Mouse (Mus musculus) spleen, postnatal 4 days (tissue): Measurements from ENCODE around the gene Fkbp5.

Source experiments
- DNase-seq, 2 experiments: peaks; one replicate each; pipeline ENCODE4 v3.0.0; 2022; ENCODE audit warnings: low spot score in 2 of 2

Gene Fkbp5

DNA sequence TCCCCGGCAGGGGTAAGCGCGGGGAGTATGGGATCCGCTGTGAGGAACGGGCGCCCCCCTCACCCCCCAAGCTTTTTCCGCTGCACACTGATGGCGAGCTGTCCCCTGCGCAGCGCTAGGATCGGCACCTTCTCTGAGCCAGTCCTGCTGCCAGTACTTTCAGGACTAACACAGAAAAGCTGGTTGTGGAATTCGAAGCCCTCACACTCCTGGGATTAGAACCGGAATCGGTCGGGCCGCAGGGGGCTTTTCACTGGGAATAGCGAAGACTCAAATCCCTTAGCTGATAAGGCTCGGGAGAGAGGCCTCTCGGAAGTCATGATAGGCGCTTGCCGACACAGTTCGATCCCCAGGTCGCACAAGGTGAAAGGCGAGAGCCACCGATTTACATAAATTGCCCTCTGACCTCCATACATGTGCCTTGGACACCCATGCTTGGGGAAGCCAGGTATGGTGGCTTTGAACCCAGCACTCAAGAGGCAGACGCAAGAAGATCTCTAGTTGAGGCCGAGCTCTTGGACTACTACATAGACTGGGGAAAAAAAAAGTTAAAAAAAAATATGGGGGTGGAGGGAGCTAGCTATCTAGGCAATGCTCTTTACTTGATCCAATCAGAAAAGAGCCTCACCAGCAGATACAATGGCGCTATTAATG is 6.2 kb upstream of the Fkbp5 start:
- DNase-seq, result no peak

DNA sequence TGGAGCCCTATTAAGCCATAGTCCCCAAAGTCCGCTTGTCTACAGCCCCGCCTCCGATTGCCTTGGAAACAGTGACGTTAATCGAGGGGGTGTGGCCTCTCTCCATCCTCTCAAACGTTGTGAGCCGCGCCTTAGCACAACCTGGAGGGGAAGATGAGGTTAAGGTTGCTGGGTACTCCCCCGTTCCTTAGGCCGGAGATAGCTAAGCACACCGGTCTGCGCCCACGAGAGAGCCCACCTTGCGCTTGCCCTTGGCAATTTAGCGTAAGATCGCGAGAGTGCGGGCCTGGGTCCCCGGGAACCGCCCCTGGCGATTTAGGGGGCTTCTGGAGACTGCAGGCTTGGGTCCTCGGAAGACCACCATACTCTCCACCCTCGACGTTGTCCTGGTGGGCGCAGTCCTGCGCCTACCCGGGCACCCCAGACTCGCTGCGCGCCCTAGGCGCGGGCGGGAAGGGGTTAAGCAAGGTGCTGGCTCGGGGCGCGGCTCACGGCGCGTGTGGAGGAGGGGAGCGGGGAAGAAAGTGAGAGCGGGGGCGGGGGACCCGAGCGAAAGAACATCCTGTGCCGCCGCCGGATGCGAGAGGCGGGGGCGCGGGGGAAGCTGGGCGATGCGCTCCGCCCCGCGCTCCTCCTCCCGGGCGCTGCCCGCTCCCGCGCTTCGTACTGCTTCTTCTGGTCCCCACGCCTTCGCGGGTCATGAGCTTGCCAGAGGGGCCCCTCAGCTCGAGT is 5.5 kb upstream of the Fkbp5 start:
- peak; percentile 83 to 91 for DNase-seq

DNA sequence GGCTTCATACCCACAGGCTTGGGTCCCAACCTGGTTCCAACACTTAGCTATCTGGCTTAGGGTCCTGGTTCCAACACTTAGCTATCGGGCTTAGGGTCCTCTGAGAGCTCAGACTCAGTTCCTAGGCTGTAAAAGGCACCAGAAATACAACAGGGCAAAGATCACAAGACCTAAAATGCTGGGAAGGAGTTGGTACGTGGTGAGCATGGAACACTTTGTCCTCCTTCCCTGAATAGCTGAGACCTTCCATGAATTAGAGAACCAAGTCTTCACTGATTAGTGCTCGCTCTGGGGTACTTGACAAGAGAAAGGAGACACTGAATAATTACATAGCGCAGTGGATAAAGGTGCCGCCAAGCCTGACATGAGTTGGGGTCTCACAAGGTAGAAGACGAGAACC is 4.6 kb upstream of the Fkbp5 start:
- no peak for DNase-seq

DNA sequence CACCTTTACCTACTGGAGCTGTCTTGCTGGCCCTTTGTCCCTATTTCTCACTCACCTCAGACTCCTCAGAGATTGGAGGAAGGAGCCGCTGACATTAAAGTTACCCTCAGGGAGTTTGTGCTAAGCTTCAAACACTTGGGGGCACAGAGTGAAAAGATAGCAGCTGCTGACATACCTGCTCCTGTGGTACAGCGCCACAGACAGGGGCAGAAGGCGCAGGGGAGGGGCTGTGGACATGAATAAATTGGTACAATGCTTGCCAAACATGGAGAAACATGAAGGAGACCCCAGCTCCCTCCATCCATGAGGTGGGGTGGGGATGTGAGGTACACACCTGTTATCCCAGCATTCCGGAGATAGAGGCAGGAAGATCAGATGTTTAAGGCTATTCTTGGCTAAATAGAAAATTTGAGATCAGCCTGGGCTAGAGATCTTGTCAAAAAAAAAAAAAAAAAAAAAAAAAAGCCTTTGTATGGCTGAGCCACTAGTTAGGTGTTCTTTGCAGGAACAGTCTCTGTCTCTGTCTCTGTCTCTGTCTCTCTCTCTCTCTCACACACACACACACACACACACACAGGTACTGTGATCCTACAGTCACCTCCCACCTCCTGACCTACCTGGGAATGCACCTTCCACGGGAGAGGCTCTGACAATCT is 3.9 kb upstream of the Fkbp5 start:
- no peak for DNase-seq

DNA sequence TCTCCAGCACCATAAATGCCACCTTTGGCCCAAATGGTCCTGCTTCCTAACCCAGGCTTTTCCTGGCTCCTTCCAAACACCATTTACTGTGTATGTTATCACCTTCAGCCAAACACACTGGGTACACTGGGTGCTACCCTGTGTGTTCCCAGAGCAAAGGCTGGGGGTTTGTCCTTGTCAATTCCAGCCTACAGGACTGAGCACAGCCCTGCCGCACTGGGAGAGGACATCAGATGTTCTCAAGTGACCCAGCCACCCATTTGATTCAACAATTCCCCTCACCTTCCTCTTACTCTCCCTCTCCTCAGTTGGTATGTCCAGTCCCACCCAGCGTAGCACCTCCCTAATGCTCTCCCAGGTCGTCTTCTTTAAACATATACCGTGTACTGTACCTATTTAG is 3.2 kb upstream of the Fkbp5 start:
- DNase-seq, result no peak

DNA sequence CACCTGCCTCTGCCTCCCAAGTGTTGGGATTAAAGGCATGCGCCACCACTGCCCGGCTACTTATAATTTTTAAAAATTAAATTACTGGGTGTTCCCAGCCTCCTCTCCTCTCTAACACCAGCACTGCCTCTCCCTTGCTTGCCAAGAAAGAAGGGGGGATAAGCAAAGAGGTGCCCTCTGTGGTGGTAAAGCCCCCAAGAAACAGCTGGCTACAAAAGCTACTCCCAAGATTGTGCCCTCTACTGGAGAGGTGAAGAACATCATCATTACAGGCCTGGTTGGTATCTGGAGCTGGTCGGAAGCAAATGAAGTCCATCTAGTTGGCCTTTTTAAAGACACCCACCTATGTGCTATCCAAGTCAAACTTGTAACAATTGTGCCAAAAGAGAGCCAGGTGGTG is 2.5 kb upstream of the Fkbp5 start:
- DNase-seq, result no peak

DNA sequence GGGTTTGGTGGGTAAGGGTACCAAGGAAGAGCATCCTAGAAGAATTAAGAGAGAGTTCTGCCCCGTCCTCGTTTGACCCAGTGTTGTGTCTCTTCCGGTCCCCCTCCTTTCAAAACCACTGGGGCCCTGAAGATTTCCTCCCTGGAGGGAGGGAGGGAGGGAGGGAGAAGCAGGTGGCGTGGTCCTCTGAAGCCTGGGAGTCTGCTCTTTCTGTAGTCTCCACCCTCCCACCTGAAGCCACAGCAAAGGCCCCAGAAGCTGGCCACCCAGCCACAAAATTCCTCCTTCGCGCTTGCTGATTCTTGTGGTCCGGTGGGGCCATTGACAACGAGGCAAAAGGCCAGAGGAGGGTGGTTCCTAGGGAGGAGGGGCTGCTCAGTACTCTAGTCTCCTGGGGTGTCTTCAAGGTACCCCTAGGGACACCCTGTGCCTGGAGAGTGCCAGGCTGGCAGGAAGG is 1.3 kb upstream of the Fkbp5 start:
- DNase-seq, result no peak

DNA sequence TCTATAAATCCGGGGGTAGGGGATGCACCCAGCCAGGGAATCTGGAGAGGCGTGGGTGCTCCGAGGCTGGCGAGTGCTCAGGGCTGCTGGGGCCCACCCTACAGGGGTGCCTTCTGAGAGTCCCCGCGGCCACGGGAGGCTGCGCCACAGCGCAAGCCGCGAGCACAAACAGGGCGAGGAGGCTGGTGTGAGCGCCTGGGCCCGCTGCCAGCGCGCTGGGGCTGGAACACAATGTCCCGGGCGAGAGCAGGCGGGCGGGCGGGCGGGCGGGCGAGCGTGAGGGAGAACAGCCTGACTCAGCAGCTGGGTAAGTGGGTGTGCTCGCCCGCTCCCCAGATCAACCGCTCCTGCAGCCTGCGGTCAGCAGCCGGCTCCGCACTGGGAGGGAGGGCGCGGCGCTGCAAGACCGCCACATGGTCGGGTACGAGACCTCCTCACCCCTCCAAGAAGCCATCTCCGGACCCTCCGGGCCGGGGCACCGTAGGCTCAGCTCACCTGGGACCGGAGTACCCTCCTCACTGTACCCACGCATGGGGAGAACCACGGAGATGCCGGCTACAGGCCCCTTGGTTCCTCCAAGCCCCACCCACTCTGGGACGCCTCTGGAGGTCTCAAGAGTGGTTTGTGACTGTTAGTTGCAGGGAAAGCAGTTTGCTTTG is 758 bp upstream of the Fkbp5 start:
- DNase-seq, result peak; percentile 64 to 80

DNA sequence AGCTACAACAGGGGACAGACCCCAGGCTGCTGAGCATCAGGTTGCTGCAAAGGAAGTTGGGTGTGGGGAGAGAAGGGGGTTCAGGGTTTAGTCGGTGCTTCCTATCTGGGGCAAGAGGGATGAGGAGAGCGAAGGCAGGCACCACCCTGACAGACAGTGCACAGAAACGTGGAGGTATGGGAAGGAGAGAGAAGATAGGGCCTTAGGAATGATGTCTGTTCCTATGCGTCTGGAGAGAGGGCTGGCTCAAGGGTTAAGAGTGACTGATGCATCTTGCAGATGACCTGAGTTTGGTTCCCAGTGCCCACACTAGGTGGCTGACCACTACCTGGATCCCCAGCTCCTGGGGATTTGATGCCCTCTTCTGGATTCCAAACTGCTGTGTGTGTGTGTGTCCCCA is 446 bp downstream of the Fkbp5 start:
- DNase-seq, result no peak

DNA sequence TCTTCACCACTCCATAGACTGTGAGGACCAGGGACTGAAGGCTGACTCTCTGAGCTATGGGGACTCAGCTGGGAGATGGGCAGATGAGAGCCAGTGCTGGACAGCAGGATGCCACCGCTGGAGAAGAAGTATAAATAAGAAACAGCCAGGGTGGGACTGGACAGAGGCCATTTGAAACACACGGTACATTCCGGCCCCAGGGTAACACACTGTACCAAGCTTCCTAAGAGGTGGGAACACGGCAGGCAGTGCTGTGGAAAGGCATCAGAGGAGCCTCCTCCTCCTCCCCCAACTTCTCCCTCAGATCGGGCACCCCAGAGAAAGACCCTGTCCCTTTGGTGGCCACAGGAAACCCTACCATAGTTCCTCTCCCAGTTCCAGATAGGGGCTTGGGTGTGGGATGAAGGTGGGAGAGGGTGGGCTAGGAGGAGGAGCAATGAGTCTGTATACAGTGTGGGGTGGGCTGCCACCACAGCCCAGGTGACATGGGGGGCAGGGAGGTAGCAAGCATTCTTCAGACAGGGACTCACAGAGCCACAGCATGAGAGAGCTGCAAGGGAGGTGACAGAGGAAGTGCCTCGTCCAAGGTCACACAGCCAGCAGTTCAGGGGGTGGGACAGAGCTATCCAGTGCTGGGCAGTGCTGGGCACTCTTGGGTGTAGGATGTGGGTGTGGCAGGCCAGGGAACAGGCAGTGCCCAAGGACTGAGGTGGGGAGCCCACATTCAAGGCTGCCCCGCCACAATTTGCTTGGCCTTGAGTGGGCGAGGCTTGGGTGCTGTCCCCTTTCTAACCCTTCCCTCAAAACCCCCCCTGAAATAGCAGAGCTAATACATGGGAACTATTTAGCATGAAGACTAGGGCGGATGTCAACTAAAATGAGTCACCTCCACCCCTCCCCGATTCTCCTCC is 1.6 kb downstream of the Fkbp5 start:
- peak in 1 of 2 experiments; percentile 32 for DNase-seq

DNA sequence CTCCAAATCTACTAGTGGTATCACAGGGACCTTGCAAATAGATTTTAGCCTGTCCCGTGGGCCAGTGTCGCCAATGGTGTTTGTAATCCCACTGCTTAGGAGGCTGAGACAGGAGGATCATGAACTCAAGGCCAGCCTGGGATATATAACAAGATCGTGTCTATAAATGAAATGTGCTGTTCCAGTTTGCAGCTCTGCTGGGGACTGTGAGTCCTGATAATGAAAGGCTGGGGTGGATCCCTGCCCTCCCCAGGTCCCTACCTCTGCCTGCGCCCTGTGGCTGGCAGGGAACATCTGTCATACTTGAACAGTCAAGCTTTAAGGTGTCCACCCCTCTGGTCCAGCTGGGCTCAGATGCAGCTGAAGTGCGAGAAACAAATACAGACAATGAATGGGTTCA is 2.8 kb downstream of the Fkbp5 start:
- DNase-seq, result no peak

DNA sequence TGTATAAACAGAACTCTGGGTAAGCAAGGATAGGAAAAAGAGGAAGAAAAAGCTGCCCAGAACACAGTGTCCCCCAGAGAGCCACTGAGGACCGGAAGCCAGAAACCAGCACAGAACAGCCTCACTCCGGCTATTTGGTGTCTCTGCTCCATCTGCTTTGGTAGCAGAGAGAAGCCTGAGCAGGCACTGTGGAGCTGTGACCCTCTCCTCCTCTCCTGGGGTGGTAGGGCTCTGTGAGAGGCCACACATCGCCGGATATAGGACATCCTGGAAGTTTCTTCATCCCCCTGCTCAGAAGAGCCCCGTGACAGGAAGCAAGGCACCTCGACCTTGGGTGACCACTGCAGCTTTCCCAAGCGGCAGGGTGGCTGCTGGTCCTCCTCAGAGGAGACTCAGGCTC is 3.5 kb downstream of the Fkbp5 start:
- DNase-seq, result peak in 1 of 2 experiments; percentile 27

DNA sequence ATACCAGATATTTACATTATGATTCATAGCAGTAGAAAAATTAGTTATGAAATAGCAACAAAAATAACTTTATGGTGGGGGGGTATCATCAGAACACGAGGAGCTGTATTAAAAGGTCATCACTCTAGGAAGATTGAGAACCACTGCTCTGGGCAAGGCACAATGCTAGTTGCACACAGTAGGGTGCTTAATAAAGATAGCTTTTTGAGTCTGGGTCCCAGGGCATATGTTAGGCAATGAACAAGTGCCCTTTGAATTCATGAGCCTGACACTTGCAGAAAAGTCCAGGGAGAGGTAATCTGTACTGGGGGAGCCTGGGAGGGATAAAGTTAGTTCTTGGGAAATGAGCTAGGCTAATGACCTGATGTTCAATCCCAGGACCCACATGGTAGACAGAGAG is 4.0 kb downstream of the Fkbp5 start:
- DNase-seq, result no peak

DNA sequence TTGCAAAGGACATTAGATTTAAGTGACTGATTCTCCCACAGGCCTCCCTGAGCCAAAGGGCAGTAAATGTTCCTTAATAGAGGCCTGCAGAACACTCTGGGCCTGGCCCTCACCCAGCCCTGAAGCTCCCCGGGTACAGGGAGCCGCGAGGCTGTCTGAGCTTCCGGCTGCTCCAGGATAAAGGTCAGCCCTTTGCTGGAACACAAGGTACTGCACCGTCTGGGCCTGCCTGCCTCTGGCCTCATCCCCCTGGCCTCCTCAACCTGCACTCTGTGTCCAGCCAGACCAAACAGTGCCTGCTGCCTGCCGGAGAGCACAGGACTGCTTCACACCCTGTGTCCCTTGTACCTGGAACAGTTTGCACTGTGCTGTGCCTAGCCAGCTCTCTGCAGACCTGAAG is 4.6 kb downstream of the Fkbp5 start:
- DNase-seq, result no peak

DNA sequence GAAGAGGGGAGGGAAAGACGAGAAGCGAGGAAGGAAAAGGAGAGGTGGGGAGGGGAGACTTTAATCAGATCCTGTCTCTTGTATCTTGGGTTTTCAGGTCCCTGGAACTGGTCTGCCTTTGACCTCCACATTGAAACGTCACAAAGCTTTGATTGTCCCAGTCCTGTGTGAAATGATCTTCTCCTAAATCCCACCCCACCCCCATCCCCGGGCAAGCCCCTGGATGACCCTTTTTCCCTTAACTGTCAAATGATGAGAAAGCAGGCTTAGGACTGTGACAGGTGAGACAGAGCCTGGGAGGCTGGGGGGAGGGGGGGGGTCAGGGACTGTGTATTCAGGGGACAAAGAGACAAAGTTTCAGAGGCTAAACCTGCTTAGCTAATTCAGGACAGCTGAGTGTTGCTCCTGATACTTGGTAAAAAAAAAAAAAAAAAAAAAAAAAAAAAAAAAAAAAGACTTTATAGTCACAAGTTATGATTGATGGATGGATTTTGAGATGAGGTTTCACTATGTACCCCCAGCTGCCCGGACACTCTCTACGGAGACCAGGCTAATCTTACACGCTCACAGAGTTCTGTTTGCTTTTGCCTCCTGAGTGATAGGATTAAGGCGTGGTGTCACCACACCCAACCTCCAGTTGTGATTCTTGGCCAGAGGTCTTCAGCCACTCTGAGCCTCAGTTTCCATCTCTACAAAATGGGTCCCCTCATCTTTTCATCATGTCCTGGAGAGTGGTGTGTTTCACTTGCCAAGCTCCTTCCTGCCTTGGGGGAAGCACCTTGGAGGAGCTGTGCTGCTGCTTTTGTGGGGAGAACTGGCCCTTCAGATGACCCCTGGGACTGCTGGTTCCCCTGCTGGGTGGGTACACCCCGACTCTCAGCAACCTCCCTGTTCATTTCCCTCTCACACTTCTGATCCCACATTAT is 5.4 kb downstream of the Fkbp5 start:
- DNase-seq, result no peak

DNA sequence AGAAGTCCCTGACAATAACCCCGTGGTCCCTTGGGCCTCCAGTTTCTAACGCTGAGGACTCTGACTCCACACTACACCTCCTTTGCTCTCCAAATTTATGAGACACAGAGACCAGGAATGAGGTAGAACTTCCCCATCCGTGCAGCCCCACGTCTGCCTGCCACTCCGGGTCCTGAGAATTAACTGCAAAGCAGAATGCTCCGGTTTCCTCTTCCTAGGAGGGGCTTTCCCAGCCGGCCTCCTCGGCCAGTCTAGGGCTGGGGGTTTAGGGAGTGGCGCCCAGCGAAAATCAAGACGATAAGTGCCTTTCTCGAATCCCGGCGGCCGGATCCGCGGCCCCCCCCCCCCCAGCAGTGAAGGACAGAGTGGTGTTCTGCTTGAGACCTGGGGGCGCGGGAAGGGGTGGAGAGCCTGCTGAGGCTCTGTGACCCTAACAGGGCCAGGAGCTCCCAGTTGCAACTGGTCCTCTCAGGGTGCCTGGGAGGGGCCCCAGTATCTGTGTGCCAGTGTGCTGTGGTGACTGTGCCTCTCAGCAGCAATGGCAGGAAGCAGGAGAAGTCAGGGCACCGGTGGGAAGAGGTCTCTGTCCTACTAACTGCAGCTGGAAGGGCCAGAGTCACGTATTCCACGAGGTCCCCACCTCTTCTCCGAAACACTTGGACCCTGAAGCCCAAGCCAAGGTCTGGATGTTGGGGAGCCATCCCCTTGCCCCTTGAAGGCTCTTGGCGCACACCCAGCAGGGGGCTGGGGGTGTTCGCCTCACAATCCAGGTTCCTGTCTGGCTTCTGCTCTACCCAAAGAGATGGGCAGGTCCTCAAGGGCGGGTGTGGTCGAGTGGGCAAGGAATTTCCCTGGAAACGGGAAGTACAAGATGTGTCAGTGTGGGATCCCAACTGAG is 6.6 kb downstream of the Fkbp5 start:
- DNase-seq, result no peak

DNA sequence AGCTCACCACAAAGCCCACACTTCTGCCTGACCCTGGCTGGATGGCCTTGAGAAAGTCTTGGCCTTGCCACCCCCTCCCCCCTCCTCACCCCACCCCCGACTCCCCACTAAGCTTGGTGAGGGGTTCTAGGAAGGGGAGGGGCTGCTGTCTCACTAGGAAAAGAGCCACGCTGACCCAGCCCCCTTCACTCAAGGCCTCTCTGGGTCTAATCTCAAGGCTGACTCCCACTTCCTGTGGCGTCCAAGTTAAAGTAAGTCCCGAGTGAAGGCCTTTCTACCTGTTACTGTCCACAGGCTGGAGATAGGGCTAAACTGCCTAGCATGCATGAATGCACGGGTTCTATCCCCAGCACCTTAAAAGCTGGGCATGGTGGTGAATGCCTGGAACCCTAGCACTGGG is 9.8 kb downstream of the Fkbp5 start:
- DNase-seq, result no peak

DNA sequence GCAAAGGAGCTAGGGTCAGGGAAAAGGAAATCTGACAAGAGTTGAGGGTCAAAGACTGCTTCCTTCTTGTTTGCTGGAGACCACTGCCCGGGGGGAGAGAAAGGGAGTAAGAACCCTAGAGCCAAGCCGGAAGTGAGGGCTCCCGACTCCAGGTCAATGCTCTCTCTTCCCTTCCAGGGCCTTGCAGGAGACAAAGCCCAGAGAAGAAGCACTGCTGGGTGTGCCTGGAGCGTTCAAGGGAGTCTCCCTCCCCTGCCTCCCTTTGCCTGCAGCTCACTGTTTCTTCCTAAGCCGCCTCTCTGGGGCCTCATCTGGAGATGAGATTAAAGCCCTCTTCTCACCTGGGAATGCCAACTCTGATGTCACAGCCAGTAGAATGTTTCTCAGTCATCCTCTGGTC is 10.4 kb downstream of the Fkbp5 start:
- DNase-seq, result no peak

DNA sequence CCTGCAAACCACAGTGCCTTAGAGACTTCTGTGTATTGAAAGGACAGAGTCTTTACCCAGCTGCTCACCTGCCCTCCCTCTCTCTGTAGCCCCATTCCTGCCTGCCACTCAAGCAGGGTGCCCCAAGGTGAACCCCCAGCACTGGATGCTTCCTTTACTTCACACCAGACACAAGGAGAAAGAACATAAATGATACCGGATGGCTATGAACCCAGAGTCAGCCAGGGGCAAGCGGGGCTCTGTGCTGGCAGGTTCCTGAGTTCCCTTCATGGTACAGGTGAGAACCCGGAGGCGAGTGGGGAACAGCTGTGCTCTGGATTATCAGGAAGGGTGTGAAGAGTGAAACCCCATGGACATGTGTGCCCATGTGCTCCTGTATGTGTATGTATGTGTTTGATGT is 11.7 kb downstream of the Fkbp5 start:
- DNase-seq, result no peak
